Mouse (Mus musculus) megakaryocyte, adult 5-6 weeks (primary cell): ENCODE results near the gene Mpzl3. TPM values are rescaled to one million over a fixed set of nuclear protein-coding genes. Genes with fewer than 3 reads are reported as not detected.
A peak's percentile ranks its signal among the peaks of the same experiment; 100 is the strongest.

Experiments
- ATAC-seq: 2 replicates; pipeline ENCODE4 v1.8.0; 2016; ENCODE audit warnings: mild to moderate bottlenecking, inconsistent platforms; ENCODE audit not compliant: poor library complexity, severe bottlenecking
- total RNA-seq, 2 experiments: library from RNA; stranded (forward) in 1 of 2; stranded (reverse) in 1 of 2; fragments of 153-499, 151-499 nt in 1 of 2; fragments of 221-1000, 200-1000 nt in 1 of 2; gene quantifications; 2 replicates each; pipeline versions ENCODE4 v1.2.3 to v1.2.4; 2015 to 2017

The Mpzl3 gene
- total RNA-seq, 2 experiments from 2014 or later, result 2.5 to 2.9 TPM

- ATAC-seq, result no peak
Measured at GRCm38 (mm10) chr9:45097877-45098276, 42.9 kb downstream of the Mpzl3 start.

- no peak for ATAC-seq
Measured at GRCm38 (mm10) chr9:45098426-45098825, 43.4 kb downstream of the Mpzl3 start.

- no peak for ATAC-seq
Measured at GRCm38 (mm10) chr9:45102528-45102927, 47.5 kb downstream of the Mpzl3 start.

- ATAC-seq, result no peak
Measured at GRCm38 (mm10) chr9:45103211-45103979, 48.4 kb downstream of the Mpzl3 start.

GRCm38 (mm10) chr9:45105596-45106374, 50.8 kb downstream of the Mpzl3 start:
- no peak for ATAC-seq

- ATAC-seq, result no peak
Measured at GRCm38 (mm10) chr9:45115706-45116105, 60.7 kb downstream of the Mpzl3 start.

GRCm38 (mm10) chr9:45116819-45117218, 61.8 kb downstream of the Mpzl3 start:
- ATAC-seq, result peak; percentile 71

GRCm38 (mm10) chr9:45117741-45118431, 62.9 kb downstream of the Mpzl3 start, which contains the start of gene Scn2b:
TSS of gene Scn2b (plus strand) at chr9:45117782.
- ATAC-seq, result no peak

- ATAC-seq, result no peak
Measured at GRCm38 (mm10) chr9:45118552-45118951, 63.6 kb downstream of the Mpzl3 start.

- no peak for ATAC-seq
Measured at GRCm38 (mm10) chr9:45119316-45119953, 64.4 kb downstream of the Mpzl3 start.

GRCm38 (mm10) chr9:45119954-45120530, 65.1 kb downstream of the Mpzl3 start:
- ATAC-seq, result no peak

GRCm38 (mm10) chr9:45120567-45120966, 65.6 kb downstream of the Mpzl3 start:
- ATAC-seq, result no peak

GRCm38 (mm10) chr9:45121001-45121400, 66.0 kb downstream of the Mpzl3 start:
- ATAC-seq, result no peak

GRCm38 (mm10) chr9:45121769-45122168, 66.8 kb downstream of the Mpzl3 start:
- ATAC-seq, result peak; percentile 79

GRCm38 (mm10) chr9:45122209-45122761, 67.3 kb downstream of the Mpzl3 start:
- peak; percentile 73 for ATAC-seq

GRCm38 (mm10) chr9:45125211-45125610, 70.2 kb downstream of the Mpzl3 start:
- ATAC-seq, result no peak; the same call in 1 of the 2 replicates

- ATAC-seq, result no peak
Measured at GRCm38 (mm10) chr9:45126941-45127340, 72.0 kb downstream of the Mpzl3 start.
